Mouse (Mus musculus): ENCODE measurements around the gene Sik3.
A peak's percentile ranks its signal among the peaks of the same experiment; 100 is the strongest.
"Not testable (repeated sequence)": the region's sequence is repeated elsewhere in the genome, so short reads cannot be mapped to it uniquely, and the experiment has no call there.

Gene Sik3

DNA sequence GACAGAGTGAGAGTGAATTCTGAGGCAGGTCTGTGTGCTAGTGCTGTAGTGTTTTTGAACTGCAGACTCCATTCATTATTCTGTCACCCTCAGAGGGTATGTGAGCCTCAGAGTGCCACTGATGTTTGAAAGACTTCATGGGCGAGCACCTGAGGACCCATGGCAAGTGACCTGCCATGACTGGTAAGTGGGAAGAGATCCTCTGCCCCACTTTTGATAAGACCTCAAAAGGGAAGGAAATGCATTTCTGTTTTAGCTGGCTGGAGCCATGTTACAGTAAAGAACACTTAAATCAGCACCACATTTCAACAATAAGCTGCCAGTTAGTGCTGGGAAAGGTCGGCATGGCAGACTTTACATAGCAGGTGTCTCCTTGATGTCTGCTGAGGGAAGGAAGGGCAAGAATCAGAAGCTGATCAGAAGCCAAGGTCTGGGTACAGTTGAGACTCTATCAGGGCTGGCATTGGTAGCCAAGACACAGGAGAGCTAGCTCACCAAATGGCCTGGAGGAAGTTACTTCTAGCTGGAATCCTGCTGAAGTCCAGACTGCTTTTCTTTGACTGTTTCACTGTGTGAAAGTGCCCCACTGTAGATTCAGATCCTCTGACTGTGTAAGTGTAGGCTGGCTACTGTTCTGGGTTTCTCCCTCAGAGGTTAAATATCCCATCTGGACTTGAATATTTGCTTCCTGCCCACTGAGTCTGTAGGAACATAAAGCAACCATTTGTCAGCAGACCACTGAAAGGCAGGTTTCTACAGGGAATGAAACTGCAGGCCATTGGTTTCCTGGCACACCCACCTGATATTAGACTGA is 138.5 kb downstream of the Sik3 start:
- DNase-seq (ENCODE audit: low spot score in 2 of 2), result peak in 1 of 2 experiments; percentile 35

DNA sequence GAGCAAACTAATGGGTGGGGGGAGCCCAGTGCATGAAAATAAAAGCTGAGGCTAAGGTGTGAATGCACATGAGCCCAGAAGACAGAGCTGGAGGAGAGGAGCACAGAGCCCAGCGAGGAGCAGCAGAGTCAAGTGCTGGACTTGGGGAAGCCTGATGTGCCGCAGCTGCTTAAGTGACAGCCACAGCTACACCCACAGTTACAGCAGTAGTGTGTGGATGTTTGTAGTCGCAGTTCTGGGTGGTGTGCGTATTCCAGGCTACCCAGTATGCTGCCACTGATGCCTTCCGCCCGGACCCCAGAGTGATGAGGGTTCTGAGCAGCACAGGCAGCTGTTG is 139.1 kb downstream of the Sik3 start:
- DNase-seq (ENCODE audit: low spot score in 2 of 2), result no peak

DNA sequence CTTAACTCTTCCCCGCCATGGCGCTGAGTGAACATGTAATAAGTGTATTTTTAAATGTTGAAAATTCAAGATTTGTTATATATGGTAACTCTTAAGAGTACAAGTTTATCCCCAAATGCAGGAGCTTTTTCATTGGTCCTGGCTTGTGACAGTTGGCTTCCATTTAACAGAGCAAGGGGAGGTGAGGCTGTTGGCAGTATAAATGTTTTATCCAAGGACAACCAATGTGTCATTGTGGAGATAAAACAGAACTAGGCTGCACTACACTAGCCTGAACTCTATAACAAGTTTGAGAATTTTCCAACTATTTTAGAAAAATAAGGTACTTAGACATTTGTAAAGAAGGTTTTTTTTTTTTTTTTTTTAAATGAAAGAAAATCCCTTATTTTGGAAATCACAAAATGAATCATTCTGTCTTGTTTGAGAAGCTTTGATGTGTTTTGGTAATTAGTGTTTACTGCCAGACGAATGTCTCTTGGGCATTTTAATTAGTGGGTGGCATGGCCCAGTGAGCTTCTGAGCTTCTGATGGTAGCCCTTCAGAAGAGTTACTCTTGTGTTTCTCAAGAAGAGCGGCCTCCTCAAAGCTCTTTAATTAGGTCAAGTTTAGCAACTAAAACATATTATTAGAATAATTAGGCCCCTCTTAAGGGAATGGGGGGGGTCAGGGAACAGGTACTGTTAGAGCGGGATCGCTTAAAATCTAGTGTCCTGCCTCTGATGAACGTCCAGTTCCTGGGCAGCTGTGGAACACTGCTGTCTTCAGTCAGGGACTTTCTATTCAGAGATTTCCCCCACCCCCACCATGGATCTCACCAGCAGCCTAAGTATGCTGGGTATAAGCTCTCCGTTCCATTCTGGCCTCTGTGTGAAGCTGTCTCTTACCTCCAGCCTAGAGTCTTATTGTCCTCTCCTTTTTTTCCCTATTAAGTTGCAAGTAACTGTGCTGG is 139.7 kb downstream of the Sik3 start:
- DNase-seq (ENCODE audit: low spot score in 2 of 2), result no peak

DNA sequence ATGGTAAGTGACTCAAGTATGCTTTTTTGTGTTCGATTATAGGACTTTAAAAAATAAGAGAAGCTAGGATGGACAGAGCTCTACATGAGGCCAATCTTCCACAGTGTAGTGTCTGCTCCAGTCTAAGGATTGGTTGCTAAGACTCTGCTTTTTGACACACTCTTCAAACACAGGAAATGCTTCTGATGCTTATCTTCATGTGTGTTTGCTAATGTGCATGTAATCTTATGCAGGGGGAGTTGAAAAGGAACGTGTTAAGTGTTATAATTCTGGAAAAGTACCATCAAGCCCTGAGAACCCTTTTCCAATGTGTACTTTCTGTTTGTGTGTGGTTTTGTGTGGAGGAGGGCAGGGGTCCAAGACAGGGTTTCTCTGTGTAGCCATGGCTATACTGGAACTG is 141.8 kb downstream of the Sik3 start:
- DNase-seq (ENCODE audit: low spot score in 2 of 2), result no peak

DNA sequence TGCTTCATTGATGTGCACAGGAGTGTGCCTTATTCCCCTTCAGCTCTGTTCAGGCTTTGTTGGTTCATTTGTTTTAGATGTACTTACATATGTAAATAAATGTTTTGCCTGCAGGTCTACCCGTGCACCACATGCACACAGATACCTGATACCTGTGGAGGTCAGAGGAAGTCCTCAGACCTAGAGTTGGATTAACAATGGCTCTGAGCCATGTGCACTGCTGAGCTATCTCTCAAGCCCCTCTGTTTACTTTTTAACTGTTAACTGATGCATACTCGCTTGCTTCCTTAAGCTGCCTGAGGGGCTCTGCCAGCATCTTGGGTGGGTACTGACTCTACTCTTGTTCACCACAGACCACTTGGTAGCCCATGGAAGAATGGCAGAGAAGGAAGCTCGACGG is 142.4 kb downstream of the Sik3 start:
- DNase-seq (ENCODE audit: low spot score in 2 of 2), result no peak

DNA sequence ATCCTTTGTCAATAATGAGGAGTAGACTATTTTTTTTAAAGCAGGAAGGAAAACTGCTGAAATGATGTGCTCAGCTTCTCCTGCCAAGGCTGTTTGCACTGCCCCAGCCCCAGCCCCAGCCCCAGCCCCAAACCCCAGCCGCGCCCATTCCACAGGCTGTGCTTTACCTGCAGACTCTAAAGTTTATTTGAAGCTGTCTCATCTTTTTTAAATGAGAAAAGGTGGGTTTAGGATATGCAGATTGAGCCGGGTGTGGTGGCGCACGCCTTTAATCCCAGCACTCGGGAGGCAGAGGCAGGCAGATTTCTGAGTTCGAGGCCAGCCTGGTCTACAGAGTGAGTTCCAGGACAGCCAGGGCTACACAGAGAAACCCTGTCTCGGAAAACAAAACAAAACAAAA is 143.2 kb downstream of the Sik3 start:
- not testable (repeated sequence) for DNase-seq (ENCODE audit: low spot score in 2 of 2)

DNA sequence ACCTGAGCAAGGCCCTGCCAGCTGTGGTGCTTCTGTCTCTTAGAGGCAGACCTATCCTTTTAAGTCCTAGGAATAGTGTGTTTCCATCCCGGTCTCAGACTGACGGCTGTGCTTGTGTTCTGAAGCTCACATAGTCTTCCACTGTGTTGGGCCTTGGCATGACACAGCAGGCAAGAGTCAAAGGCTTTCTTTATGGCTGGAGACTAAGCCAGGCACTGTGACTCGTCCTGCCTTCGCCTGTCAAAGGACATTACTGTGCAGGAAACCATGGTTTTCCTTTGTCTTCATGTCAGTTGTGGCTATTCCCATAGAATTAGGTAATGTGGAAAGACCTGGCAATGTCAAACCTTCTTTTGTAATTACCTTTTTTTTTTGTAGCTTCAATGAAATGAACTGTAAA is 144.1 kb downstream of the Sik3 start:
- DNase-seq (ENCODE audit: low spot score in 2 of 2), result no peak

DNA sequence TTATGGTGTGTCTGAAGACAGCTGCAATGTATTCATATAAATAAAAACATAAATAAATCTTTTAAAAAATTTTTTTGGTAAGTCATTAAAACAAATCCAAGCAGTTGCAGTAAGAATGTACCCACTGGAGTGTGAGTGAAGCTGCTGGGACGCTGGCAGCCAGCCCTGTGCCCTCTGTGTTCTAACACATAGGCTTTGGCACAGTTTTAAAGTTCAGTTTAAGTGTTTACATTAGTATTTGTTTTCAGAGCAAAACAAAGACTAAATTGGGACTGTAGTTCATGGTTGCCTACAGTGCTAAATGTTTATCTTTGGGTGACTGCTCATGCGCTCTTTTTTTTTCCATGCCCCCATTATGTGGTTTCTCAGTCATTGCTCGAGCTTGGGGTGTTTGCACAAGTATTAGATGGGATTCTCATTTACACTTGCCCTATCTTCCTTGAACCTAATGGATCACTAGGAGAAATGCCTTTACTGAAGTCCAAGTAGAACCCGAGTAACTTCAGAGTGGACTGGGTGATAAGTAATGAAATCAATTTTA is 145.7 kb downstream of the Sik3 start:
- DNase-seq (ENCODE audit: low spot score in 2 of 2), result no peak

DNA sequence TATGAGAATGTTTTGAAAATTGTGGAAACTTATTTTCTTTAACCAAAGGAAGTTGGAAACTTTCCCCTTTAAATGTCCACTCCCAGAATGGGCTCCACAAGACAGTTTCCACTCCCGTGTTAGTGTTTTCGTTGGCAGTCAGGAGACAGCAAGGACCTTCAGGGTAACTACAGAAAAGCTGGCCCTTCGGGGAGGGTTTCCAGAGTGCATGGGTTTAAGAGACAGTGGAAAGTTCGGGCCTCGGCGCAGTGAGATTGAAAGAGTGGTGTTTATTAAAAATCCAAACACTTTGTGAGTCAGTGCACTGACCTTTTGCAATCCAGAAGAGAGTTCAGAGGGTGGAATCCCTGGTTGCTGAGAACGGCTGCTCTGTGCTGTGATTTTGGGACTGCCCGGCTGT is 150.8 kb downstream of the Sik3 start:
- no peak for DNase-seq (ENCODE audit: low spot score in 2 of 2)

DNA sequence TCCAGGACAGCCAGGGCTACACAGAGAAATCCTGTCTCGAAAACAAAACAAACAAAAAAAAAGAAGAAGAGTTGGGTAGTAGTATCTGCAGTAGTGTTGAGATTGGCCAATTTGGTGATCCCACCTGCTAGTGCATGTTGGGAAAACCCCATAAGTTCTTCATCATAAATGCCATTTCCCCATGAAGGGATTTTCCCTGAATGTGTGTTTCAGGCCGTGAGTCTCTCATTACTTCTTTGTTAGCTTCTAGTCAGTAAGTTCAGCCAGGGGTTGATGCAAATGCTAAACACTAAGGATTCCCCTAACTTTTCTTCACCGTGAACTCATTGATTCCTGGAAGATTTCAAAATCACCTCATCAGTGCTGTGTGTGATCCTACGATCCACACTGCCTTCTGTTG is 156.2 kb downstream of the Sik3 start:
- DNase-seq (ENCODE audit: low spot score in 2 of 2), result no peak

DNA sequence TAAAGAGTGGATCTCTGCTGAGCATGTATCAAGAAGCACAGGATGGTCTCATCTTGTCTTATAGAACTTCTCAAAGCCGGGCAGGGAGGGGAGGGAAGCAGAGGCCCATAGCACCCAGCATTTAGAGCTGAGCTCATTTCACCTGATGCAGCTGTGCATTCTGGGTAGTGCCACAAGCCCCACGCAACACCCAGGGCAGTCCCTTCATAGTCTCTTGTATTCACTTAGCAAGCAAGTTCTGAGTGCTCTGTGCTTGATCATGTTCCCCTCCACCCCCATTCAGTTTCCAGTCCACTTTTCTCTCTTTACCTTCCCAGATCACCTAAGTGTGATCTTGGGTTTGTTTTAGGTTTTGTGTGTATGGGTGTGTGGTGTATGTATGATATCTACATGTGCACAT is 159.6 kb downstream of the Sik3 start:
- no peak for DNase-seq (ENCODE audit: low spot score in 2 of 2)

DNA sequence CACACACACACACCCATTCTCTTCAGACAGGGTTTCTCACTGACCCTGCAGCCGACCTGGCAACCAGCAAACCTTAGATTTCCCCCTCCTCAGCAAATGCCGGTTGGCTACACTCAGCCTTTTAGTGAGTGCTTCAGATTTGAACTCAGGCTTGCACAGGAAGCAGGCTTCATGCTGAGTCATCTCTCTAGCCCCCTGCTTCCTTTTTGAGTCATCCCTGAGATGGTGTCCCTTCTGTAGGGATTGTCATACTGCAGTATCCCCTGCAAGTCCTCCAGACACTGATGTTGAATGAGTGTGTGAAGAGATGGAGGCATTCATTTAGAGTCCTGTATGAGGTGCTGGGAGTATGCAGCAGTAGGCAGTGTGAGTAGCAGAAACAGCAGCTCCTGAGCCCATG is 160.3 kb downstream of the Sik3 start:
- no peak for DNase-seq (ENCODE audit: low spot score in 2 of 2)

DNA sequence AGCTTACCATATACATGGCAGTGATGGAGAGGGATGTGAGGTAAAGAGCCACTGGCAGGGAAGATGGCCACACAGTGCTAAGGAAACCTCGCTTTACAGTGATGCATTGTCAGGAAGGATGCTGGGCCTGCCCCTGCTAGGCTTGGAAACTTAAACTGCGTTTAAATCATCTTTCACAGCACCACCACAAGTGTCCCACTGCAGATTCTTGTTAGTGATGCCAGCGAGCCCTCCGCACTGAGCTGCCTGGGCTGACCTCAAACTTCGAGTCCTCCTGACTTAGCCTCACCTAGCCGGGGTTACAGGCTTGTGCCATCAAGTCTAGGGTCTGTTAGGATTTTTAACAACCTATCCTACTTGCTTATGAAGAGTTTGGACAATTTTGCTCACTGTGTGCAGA is 161.3 kb downstream of the Sik3 start:
- no peak for DNase-seq (ENCODE audit: low spot score in 2 of 2)

DNA sequence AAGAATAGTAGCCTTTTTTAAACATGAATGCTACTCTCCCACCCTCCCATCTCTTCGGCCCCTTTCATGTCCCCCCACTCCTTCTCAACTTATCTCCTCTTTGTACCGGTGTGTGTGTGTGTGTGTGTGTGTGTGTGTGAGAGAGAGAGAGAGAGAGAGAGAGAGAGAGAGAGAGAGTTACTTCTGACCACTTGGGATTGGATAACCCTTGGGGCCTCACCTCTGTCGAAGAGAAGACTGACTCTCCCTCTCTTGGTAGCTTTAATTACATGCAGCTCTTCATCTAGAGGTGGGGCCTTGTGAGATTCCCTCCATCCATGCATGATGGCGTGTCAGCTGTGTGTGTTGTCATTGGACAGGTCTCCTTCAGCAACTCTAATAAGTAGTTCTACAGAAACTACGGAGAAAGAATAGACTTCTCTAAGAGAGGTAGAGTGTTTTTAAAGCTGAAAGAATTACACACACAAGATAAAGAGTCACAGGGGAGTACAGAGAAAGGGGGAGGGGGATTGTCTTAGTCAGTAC is 162.2 kb downstream of the Sik3 start:
- no peak for DNase-seq (ENCODE audit: low spot score in 2 of 2)

DNA sequence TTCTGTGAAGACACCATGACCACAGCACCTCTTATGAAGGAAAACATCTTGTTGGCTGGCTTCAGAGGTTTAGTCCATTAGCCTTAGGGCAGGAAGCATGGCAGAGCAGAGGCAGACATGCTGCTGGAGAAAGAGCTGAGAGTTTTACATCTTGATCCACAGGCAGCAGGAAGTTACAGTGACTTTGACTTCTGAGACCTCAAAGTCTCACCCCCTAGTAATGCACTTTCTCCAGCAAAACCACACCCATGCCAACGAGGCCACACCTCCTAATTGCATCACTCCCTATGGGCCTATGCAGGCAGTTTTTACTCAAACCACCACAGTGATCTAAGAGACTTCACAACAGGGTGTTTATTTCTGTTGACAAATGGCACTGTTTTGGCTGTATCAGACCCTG is 162.7 kb downstream of the Sik3 start:
- DNase-seq (ENCODE audit: low spot score in 2 of 2), result peak; percentile 81 to 88

DNA sequence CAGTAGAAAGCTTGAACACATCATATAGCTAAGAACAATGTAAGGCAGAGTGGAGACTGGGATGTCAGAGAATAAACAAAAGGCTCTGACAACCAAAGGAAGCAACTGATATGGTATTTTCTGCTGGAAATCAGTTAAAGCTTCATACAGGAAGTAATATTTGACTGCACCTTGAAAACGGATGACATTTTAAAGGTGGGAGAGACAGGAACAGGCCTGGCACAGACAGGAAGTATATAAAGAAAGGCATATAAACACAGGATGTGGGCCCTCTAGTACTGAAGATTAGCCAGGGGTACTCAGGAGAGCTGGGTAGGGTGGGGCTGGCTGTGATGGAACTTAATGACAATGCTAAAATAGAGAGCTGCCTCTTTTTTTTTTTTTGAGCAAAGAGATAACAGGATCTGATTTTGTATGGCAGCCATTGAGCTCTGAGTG is 163.3 kb downstream of the Sik3 start:
- peak; percentile 56 to 61 for DNase-seq (ENCODE audit: low spot score in 2 of 2)

DNA sequence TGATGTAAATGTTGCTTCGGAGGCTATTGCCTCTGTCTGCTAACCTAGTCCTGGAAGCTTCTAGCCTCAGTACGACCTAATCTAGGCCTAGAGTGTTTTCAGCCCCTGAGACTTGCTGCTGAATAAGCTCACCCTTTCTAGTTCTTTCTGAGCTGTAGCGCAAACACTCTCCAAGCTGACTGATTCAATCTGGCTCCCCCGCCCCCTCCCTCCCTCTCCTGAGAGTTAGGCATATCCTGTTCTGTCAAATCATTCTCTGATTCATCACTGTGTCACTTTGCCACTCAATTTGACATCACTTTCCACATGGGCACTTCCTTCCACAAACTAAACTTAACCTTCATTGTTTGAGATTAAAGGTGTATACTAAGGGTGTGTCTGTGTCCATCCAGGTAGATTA is 164.0 kb downstream of the Sik3 start:
- peak in 1 of 2 experiments; percentile 15 for DNase-seq (ENCODE audit: low spot score in 2 of 2)

DNA sequence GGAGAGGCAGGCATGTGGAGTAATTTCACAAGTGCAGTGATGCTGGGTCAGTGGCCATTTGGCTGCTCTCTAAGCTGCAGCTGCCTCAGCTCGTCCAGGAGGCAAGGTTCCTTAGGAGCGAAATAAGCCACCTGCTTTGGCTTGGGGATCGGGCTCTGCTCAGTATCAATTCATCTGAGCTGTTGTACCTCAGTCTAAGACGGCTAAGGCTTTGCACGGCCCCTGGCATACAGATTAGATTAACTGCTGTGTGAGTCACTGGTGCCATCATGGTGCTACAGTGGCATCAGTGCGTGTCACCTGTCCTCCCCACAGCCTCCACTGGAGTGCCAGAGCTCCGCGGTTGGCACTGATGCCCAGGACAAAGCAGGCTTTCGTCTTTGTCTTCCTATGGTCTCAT is 166.0 kb downstream of the Sik3 start:
- no peak for DNase-seq (ENCODE audit: low spot score in 2 of 2)

DNA sequence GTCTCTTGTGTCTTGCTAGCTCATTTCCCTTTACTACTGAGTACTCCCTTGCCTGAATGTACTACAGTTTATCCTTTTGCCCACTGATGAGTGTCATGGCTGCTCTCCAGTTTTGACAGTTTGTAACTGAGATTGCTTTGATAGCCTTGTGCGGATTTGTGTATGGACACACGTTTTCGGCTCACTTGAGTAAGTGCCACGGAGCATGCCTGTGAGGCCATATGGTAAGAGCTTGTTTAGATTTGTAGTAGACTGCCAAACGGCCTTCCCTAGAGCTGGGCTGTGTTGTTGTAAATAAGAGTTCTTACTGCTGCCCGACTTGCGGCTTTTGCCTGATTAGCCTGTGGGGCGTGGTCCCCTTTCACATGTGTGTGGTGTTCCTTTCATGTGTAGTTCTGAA is 168.7 kb downstream of the Sik3 start:
- no peak for DNase-seq (ENCODE audit: low spot score in 2 of 2)

DNA sequence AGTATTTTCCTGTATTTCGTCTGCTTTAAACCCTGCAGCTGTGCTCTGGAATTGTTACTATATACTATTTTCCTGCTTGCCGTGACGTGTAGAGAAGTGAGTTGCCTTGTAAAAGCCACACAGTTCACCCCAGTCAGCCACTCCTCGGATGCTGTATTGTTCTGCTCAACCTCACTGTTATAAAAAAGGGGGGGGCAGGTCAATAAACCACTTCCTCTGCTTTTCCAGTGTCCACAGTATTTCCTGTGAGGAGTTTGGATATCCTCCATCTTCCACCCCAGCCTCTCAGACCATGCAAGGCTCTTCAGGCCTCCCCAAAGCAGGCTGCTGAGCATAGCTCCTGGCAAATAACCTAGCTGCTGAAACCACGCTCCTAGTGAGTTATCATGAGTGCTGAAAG is 171.9 kb downstream of the Sik3 start:
- DNase-seq (ENCODE audit: low spot score in 2 of 2), result no peak

DNA sequence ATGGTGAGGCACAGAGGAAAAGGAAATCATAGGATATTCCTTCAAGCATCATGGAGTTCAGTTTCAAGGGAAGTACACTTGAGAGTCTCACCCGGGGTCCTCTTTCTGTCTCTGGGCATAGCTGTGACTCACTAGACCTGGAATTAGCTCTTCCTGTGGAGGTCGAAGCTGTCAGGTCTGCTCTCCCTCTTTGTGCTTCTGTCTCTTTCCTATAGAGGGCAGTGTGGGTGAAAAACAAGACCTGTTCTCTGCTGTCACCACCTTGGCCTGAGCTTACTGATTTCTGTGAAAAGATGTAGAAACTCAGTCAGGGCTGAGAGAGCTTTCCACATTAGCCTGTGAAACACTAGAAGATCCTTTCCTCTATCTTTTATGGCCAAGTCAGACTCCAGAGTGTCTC is 172.6 kb downstream of the Sik3 start:
- DNase-seq (ENCODE audit: low spot score in 2 of 2), result peak in 1 of 2 experiments; percentile 65

DNA sequence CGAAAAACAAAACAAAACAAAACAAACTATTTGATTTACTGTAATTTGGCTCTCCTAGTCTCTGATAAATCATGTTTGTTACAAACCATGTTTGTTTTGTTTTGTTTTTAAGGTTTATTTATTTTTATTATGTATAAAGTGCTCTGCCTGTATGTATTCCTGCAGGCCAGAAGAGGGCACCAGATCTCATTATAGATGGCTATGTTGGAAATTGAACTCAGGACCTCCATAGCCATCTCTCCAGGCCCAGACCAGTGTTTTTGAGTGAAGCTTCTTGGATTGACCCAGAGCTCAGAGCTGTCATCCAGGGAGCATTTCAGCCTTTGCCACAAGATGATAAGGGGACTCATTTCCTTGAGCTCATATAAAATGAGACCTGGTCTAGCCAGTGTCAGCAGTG is 173.8 kb downstream of the Sik3 start:
- no peak for DNase-seq (ENCODE audit: low spot score in 2 of 2)

Measured in thymus, postnatal 10 days (tissue).